Mouse (Mus musculus) liver, embryonic 15.5 days (tissue): ENCODE measurements at regions not wholly inside any gene's neighbourhood (a gene's known extent, or its start where the extent isn't known, plus 50 kb on each side); places are given as distances from the start of the nearest gene placed in this dataset.

Experiments
- ATAC-seq: fragments of 200-750 bp; cut with Nextera tagmentation; 2 replicates; pipeline ENCODE4 v1.8.0; 2017; ENCODE audit warnings: moderate number of reproducible peaks, mild to moderate bottlenecking, moderate library complexity; ENCODE audit not compliant: insufficient read depth
- H3K27ac ChIP-seq: fragments of 300-500 bp; sonication (generic); replicated peaks from 2 replicates; pipeline ENCODE4 v1.5.1; 2015; ENCODE audit warnings: mild to moderate bottlenecking, inconsistent platforms
- H3K27me3 ChIP-seq: fragments of 300-500 bp; sonication (generic); 2 replicates; pipeline ENCODE4 v1.6.1; 2015; ENCODE audit warnings: mild to moderate bottlenecking, inconsistent platforms
- H3K36me3 ChIP-seq: fragments of 300-500 bp; sonication (generic); replicated peaks from 2 replicates; pipeline ENCODE4 v1.6.1; 2015; ENCODE audit warnings: moderate library complexity, mild to moderate bottlenecking, inconsistent platforms
- H3K4me1 ChIP-seq: fragments of 300-500 bp; sonication (generic); replicated peaks from 2 replicates; pipeline ENCODE4 v1.6.1; 2015; ENCODE audit warnings: inconsistent platforms
- H3K4me2 ChIP-seq: fragments of 300-500 bp; sonication (generic); 2 replicates; pipeline ENCODE4 v1.6.1; 2015; ENCODE audit warnings: moderate library complexity, mild to moderate bottlenecking, inconsistent platforms
- H3K4me3 ChIP-seq: fragments of 300-500 bp; sonication (generic); replicated peaks from 2 replicates; pipeline ENCODE4 v1.5.1; 2015; ENCODE audit warnings: mild to moderate bottlenecking, inconsistent platforms
- H3K9ac ChIP-seq: fragments of 300-500 bp; sonication (generic); 2 replicates; pipeline ENCODE4 v1.6.1; 2015; ENCODE audit warnings: moderate library complexity, mild to moderate bottlenecking, inconsistent platforms
- H3K9me3 ChIP-seq: fragments of 300-500 bp; sonication (generic); replicated peaks from 2 replicates; pipeline ENCODE4 v1.6.1; 2016; ENCODE audit warnings: inconsistent platforms
- WGBS: fragments of 180-500 bp; shearing (Covaris S2); methylation state at CpG from one replicate; pipeline ENCODE4 v1.1.7; 2015; ENCODE audit warnings: mixed read lengths; ENCODE audit not compliant: insufficient replicate concordance; 5-methylcytosine and 5-hydroxymethylcytosine counted together

DNA sequence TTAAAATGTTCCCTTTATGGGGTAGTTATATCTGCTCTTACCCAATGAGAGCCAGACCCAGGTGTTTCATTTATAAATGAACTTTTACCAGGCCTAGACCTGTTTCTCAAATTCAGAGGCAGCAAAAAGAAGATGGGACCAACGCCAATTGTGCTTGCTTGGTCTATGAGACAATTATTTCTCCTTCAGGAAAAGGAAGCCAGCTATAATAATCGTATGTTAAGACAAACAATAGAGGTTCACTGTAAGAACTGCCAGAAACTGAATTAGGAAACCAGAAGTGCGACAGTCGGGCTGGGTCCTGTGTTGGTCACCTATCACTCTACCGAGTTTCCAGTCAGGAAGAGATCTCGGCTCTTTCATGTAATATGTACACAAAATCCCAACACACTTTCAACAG is 335.8 kb upstream of the Dach1 start:
- H3K9me3 ChIP-seq: no peaks in the 10 kb centered on the region
- no peak overlapping the region for H3K4me3 ChIP-seq
- WGBS: 64% methylated on average over 6 of the region's 6 CpGs
- no peak for ATAC-seq
- H3K4me1 ChIP-seq: no peaks in the 10 kb centered on the region
- H3K27ac ChIP-seq: no peak overlapping the region
- H3K9ac ChIP-seq: no peak overlapping the region
- no peak overlapping the region for H3K4me2 ChIP-seq
- H3K36me3 ChIP-seq: no peaks in the 10 kb centered on the region
- H3K27me3 ChIP-seq: no peaks in the 10 kb centered on the region

DNA sequence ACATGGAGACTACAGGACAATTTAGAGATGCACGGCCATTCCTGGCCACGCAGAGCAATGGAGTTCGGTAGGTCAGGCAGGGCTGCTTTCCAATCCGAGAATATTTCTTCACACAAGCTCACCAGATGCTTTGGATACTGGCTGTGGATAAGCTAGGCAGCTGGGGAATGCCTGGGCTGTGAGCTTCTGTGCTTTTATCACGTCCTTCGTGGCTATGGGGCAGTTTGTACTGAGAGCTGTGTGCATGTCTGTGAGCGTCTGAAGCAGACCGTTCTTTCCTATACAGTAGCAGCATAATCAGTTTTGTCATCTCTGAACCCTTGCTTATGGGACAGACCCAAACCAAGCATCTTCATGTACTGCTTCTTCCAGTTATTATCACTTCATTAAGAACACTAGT is 307.9 kb upstream of the Dach1 start:
- ATAC-seq: no peak
- H3K4me3 ChIP-seq: no peak overlapping the region
- 65% methylated on average over 8 of the region's 8 CpGs for WGBS
- H3K9ac ChIP-seq: no peak overlapping the region
- H3K27ac ChIP-seq: no peak overlapping the region
- no peaks in the 10 kb centered on the region for H3K4me1 ChIP-seq
- H3K27me3 ChIP-seq: no peaks in the 10 kb centered on the region
- H3K4me2 ChIP-seq: no peak overlapping the region
- H3K36me3 ChIP-seq: no peaks in the 10 kb centered on the region
- H3K9me3 ChIP-seq: no peaks in the 10 kb centered on the region

DNA sequence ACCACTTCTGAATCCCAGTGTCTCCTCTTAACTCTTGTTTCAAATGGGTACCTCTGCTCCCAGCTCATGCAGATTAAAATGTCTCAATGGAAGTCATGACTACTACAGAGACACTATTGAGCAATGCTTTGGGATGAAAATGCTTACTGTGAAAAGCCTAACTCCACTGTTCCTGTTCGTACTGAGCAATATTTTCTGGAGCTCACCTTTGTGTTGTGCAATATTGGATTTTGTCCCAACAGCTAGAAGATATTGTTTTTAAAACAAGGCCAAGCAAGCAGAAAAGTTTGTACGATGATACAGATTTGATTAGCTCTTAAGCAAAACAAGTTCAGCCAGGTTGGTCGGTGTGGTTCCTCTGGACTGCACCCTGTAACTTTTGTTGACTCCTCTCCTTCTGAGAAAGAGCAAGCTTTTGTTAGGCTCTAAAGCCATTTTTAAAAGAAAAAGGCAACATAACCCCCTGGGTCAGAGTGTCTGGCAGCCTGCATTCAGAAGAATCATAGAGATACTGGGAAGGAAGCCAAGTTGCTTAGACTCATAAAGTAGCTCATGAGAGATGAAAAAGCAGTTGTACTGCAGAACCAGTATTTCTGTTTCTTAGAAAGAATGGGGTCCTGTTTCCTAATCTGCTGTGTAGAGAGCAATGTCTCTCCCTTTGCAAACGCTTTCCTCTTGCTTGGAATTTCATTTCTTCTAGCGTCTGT is 302.4 kb upstream of the Dach1 start:
- no peaks in the 10 kb centered on the region for H3K36me3 ChIP-seq
- ATAC-seq: no peak
- H3K9me3 ChIP-seq: no peaks in the 10 kb centered on the region
- H3K9ac ChIP-seq: no peak overlapping the region
- no peak overlapping the region for H3K4me2 ChIP-seq
- H3K27me3 ChIP-seq: no peaks in the 10 kb centered on the region
- no peaks in the 10 kb centered on the region for H3K4me1 ChIP-seq
- no peak overlapping the region for H3K4me3 ChIP-seq
- WGBS: 59% methylated on average over 5 of the region's 5 CpGs
- no peak overlapping the region for H3K27ac ChIP-seq

DNA sequence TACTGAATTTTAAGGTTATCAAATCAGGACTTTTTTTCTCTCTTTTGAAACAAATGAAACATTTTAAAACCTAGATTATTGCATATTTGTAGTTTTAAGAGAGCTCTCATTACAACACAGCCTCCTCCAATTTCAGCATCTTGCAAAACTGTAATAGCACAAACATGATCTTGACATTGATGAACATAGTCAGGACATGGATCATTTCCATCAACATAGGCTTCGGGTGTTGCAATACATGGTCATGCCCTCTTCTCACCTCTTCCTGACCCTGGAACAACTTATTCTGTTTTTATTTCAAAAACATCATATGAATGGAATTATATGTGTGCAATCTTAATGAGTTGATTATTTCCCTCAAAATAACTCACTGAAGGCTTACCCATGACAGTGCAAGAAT is 284.9 kb upstream of the Dach1 start:
- Histone ChIP-seq H3K4me2 (no peak overlapping the region), H3K4me1 (no peaks in the 10 kb centered on the region), H3K4me3 (no peak overlapping the region), H3K9me3 (no peaks in the 10 kb centered on the region), H3K27ac (no peak overlapping the region), H3K9ac (no peak overlapping the region), H3K27me3 (no peaks in the 10 kb centered on the region), H3K36me3 (no peaks in the 10 kb centered on the region)
- no peak for ATAC-seq
- WGBS: 74% methylated on average over 1 of the region's 1 CpGs

DNA sequence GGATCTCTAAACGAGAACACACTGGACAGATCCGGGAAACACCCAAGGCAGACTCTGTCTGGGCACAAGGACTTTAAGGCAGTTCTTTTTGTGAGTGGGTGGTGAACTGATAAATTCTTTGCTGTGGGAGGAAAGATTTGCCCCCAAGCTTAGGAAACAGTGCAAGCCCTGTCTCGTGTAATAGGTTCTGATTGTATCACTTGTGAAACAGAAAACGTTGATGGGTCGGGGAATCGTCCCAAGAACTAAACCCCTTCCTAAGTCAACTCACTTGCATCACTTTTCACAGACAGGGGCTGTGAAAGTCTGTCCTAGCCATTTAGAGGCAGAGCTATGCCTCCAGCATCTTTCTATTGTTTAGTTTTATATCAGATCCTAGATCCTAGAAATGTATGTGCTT is 282.6 kb upstream of the Dach1 start:
- WGBS: 63% methylated on average over 6 of the region's 6 CpGs

DNA sequence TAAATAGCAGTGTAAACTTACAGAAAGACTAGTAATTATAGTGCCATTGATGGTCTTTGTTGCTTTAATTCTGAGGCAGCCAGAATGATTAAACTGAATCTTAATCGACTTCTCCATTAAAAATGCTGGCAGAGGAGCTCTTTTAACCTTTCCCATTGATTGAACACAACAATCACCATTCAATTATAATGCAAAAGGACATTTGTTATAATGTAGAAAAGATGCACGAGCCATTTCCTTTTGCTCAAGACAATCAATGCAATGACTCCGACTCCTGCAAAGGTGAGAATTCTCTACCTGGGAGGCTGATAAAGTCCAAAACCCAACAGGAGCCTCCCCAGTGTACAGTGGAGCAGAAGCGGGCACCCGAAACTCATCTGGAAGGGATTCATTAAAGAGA is 280.0 kb upstream of the Dach1 start:
- H3K36me3 ChIP-seq: no peaks in the 10 kb centered on the region
- no peaks in the 10 kb centered on the region for H3K4me1 ChIP-seq
- no peaks in the 10 kb centered on the region for H3K27me3 ChIP-seq
- 63% methylated on average over 5 of the region's 5 CpGs for WGBS
- no peak overlapping the region for H3K9ac ChIP-seq
- no peak overlapping the region for H3K4me2 ChIP-seq
- no peaks in the 10 kb centered on the region for H3K9me3 ChIP-seq
- H3K4me3 ChIP-seq: no peak overlapping the region
- ATAC-seq: no peak
- no peak overlapping the region for H3K27ac ChIP-seq

More for the DNA sequence above, 282.6 kb upstream of the Dach1 start:
- no peaks in the 10 kb centered on the region for H3K27me3 ChIP-seq
- no peak overlapping the region for H3K4me2 ChIP-seq
- no peak for ATAC-seq
- no peak overlapping the region for H3K27ac ChIP-seq
- H3K4me3 ChIP-seq: no peak overlapping the region
- H3K9me3 ChIP-seq: no peaks in the 10 kb centered on the region
- no peaks in the 10 kb centered on the region for H3K4me1 ChIP-seq
- H3K36me3 ChIP-seq: no peaks in the 10 kb centered on the region
- no peak overlapping the region for H3K9ac ChIP-seq

DNA sequence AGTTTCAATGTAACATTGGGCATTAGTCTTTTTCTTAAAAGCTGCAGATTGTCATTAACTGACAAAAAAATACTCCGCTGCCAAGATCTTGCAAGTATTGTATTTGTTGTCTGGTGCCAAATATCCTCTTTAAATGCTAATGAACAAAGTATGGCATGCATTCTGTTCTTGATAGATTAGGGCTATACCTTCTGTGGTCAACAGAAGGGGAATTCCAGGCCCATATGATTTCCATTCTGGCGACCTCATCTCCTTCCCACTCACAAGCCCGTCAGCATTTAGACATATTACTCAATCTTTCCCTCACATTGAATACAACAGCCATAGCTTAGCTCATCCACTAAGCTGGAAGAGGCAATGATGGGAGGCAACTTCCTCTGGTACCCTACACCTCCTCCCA is 272.8 kb upstream of the Dach1 start:
- no peak overlapping the region for H3K9ac ChIP-seq
- 54% methylated on average over 3 of the region's 3 CpGs for WGBS

DNA sequence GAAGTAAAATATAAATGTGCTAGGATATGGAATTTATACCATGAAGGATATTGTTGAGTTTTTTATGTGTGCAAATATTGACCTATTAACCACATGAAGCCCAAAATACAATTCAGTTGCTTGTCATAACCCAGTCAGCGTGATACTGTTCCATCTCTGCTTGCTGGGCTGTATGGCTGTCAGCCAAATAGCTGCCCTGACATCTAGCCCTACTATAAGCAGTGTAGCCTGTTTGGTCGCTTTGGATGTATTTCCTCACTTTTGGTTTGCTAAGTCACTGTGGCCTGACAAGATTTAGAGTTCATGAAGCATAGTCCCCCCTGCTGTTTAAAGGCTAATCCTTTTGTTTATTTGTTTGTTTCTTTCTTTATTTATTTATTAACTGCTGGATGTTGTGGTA is 272.4 kb upstream of the Dach1 start:
- no peak for ATAC-seq
- H3K27me3 ChIP-seq: no peaks in the 10 kb centered on the region
- H3K4me3 ChIP-seq: no peak overlapping the region
- H3K4me1 ChIP-seq: no peaks in the 10 kb centered on the region
- H3K9me3 ChIP-seq: no peaks in the 10 kb centered on the region
- H3K36me3 ChIP-seq: no peaks in the 10 kb centered on the region
- no peak overlapping the region for H3K4me2 ChIP-seq
- H3K9ac ChIP-seq: no peak overlapping the region
- WGBS: 36% methylated on average over 2 of the region's 2 CpGs
- no peak overlapping the region for H3K27ac ChIP-seq

More for the DNA sequence above, 272.8 kb upstream of the Dach1 start:
- H3K4me1 ChIP-seq: no peaks in the 10 kb centered on the region
- H3K4me3 ChIP-seq: no peak overlapping the region
- ATAC-seq: no peak
- H3K27ac ChIP-seq: no peak overlapping the region
- no peak overlapping the region for H3K4me2 ChIP-seq
- no peaks in the 10 kb centered on the region for H3K9me3 ChIP-seq
- no peaks in the 10 kb centered on the region for H3K27me3 ChIP-seq
- no peaks in the 10 kb centered on the region for H3K36me3 ChIP-seq

DNA sequence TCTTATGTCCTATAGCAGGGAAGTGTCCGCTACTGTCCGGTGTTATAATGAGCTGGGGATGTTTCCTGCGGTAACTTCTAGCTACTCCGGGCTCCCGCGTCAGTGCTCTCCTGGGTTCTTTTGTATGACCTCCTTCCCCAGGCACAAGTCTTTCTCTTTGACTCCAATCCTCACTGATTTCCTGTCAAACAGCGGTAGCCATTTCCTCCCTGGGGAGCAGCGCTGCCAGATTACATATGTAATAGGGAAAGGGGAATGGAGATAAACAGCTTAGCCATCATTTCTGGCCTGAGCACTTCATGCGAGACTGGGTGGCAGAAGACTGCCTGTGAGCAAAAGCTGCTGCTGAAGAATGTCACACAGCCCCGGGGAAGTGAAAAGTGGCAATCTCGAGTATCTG is 262.4 kb upstream of the Dach1 start:
- 38% methylated on average over 11 of the region's 11 CpGs for WGBS
- no peak overlapping the region for H3K9ac ChIP-seq
- no peaks in the 10 kb centered on the region for H3K4me1 ChIP-seq
- H3K4me2 ChIP-seq: no peak overlapping the region
- H3K4me3 ChIP-seq: no peak overlapping the region
- H3K36me3 ChIP-seq: no peaks in the 10 kb centered on the region
- H3K27ac ChIP-seq: no peak overlapping the region
- H3K9me3 ChIP-seq: no peaks in the 10 kb centered on the region
- no peaks in the 10 kb centered on the region for H3K27me3 ChIP-seq
- no peak for ATAC-seq

DNA sequence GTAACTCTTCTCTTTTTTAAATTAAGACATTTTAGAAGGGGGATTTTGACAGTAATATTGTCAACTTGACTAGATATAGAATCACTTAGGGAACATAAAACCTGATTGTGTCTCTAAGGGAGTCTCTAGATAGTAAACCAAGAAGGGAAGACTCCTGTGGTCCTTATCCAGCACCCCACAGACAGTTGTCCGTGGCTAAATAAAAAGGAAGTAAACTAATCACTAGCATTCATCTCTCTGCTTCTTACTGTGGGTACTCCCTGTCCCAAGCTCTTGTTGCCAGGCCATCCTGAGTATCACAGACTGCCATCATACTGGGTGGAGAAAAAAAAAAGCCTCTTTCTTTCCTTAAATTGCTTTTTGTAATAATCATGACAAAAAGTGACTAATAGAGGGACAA is 248.2 kb upstream of the Dach1 start:
- Histone ChIP-seq H3K27me3 (no peaks in the 10 kb centered on the region), H3K9me3 (no peaks in the 10 kb centered on the region), H3K4me3 (no peak overlapping the region), H3K36me3 (no peaks in the 10 kb centered on the region), H3K4me2 (no peak overlapping the region), H3K27ac (no peak overlapping the region), H3K4me1 (no peaks in the 10 kb centered on the region), H3K9ac (no peak overlapping the region)
- no peak for ATAC-seq
- WGBS: 0% methylated on average over 1 of the region's 1 CpGs

DNA sequence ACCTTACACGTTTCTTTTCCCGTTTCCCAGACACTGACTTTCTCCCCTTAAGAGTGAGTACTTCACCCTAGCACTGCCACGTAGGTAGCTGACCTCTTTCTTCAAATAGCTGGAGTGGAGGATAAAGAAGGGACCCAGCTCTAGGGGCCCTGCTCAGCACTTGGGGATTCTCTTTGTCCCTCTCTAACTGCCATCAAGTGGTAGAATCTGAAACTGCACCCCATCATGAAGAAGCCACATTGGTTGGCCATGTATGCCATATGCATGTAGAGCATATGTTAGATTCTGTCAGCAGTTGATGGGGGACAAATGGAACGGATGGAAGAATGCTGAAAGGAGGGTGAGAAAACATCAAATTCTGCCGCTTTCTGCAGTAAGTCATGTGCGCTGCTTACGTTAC is 244.6 kb upstream of the Dach1 start:
- 48% methylated on average over 7 of the region's 7 CpGs for WGBS

DNA sequence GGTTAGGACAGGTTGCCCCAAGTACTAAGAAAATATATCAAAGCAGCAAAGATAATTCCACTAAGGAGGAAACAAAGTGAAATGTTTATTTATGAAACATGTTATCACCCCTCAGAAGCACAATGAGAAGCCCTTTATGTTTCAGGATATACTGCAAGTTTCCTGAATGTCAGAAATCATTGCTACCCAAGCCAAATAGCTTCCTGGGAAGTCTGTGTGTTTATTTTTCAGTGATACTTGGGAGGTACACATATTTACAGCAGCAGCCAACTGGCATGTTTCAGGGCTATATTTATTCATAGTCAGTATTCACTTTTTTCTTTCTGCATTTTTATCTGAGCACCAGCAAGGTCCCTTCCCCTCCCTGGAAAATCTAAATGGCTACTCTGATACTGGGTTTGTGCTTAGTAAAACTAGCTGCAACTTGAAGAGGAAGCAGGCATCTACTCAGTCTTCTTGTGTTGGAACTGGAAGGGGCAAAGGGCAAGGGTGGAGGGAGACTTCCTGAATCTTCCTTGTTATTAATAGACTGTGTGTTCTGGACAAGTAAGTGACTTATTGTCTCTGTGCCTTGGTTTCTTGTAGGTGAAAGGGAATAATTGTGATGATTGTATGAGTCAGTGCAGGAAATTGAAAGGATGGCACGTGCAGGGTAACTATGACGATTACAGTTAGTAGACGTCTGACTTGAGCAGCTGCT is 236.5 kb upstream of the Dach1 start:
- Histone ChIP-seq H3K9ac (no peak overlapping the region), H3K4me1 (no peaks in the 10 kb centered on the region), H3K27me3 (no peaks in the 10 kb centered on the region), H3K9me3 (no peaks in the 10 kb centered on the region), H3K27ac (no peak overlapping the region), H3K4me2 (no peak overlapping the region), H3K36me3 (no peaks in the 10 kb centered on the region), H3K4me3 (no peak overlapping the region)
- 31% methylated on average over 3 of the region's 3 CpGs for WGBS
- ATAC-seq: no peak

More for the DNA sequence above, 244.6 kb upstream of the Dach1 start:
- Histone ChIP-seq H3K4me3 (no peak overlapping the region), H3K27ac (no peak overlapping the region), H3K9ac (no peak overlapping the region), H3K4me2 (no peak overlapping the region), H3K36me3 (no peaks in the 10 kb centered on the region), H3K9me3 (no peaks in the 10 kb centered on the region), H3K27me3 (no peaks in the 10 kb centered on the region), H3K4me1 (no peaks in the 10 kb centered on the region)
- no peak for ATAC-seq
